Mouse (Mus musculus): Measurements from ENCODE around the gene Galt. TPM values are rescaled to one million over a fixed set of nuclear protein-coding genes. Genes with fewer than 3 reads are reported as not detected.

Gene Galt
- polyA plus RNA-seq (2014; fragmentation: Illumina TruSeq; extraction: RNeasy Lipid Tissue Mini Kit (QIAGEN cat#74804)): 0.40 TPM

DNA sequence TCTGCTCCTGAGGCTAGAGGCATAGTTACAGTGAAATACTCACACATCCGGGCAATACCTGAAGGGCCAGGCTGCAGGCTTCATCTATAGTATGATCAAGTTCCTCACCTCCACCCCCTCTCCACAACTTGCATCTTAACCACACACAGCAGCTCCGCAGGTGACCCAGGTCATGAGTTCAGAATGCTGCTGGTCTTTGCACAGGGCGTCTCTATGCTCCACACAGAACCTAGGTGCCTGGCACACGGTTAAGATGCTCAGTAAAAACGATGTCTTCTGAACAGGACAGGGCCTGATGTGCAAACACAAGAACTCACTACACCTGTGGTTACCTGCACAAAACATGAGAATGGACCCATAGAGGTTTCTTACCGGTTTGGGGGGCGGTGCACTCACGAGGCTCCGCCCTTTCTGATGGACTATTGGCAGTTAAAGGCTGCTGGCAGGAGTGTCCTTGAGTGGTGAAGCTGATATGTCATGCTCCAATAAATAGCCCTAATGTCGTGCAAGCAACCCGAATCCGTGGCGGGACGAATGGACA is at the start of gene Galt:
Galt (plus strand) TSS at position 432 of the 541 bp plus-strand sequence.

DNA sequence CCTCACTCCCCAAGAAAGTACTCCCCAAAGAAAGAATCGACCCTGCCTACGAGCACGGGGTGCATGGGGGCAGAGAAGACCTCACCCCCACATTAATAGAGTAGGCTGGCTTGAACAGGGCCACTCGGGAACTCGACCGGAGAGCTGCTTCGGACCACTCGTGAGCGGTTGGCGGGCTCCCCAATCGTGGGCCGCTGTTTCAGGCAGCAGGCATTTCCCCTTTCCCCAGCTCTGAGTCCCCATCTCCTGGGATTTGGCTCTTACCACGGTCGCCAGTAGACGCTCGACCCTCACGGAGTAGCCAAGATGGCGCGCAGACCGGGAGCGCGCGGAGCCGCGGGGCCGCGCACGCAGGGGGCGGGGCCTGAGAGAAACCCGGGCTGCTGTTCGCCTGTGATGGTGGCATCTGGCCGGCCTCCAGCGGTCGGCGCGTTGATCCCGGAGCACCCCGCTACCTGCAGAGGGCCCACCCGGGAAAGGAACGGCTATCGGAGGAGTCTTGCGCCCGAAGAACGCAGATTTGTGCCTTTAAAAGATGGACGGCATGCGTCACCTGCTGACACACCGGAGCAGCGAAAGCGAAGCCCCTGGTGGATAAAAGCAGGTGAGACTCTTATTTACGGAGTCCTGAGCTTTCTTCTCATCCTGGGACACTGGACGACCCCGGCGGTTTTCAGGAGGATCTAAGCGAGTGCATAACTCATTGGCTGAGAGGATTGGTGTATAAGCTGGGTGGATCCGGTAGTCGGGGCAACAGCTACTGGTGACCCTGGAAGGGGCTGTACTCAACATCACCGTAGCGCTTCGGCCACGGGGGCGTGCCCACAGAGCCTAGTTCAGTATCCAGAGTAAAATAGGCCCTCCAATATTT is 41.6 kb upstream of the Galt start, which contains the start of gene Rpp25l:
Rpp25l (minus strand) TSS at position 338 of the 871 bp plus-strand sequence.

DNA sequence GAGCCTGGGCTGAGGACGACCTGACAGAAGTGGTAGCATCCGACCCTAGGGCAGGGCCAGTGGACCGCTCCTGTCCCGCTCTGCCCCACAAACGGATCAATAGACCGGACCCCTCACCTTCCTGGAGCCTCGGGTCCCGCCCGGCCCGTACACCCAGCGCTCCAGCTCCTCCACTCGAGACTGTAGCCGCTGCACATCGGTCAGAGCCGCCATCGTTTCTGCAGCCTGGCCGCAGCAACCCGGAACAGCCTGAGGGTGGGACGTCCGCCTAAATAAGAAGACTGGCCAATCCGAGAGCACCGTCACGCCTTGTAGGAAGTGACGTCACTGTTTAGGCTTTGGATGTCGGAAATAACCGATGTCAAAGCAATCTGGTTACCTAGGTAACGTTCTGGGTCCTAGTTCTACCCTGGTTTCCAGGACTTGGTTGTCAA is 32.1 kb upstream of the Galt start, which contains the start of gene Dctn3:
Dctn3 (minus strand) TSS at position 253 of the 434 bp plus-strand sequence.

DNA sequence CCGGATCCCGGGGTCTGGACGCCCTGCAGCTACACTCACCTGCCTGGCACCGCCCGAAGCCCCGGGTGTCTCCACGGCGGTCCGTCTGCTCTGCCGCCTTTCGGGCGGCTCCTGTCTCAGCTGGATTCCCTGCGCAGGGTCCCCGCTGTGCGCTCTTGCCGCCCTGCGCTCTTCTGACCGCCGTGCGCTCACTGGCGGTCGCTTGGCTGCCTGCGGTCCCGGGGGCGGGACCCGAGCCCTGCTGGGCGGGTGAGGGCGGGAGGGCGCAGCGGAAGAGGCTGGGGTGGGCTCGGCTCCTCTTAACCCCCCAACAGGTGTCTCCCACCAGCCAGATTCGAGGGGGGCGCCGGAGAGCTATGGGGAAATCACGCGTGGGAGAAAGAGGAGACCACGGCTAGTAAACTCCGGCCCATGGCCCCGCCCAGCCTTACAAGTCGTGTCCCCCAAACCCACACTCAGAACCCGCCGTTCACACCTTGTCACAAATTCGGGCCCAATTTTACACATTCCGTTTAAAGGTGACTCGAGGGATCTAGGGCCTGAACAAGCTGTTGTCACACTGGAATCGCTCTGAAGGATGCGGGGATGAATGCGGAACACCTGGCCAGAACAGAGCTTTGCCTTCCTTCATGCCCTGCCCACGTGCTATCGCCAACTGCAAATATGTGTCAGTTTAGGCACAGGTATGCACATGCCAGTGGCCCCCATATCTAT is 23.8 kb upstream of the Galt start, which contains the start of gene Arid3c:
Arid3c (minus strand) TSS at position 91 of the 714 bp plus-strand sequence.

DNA sequence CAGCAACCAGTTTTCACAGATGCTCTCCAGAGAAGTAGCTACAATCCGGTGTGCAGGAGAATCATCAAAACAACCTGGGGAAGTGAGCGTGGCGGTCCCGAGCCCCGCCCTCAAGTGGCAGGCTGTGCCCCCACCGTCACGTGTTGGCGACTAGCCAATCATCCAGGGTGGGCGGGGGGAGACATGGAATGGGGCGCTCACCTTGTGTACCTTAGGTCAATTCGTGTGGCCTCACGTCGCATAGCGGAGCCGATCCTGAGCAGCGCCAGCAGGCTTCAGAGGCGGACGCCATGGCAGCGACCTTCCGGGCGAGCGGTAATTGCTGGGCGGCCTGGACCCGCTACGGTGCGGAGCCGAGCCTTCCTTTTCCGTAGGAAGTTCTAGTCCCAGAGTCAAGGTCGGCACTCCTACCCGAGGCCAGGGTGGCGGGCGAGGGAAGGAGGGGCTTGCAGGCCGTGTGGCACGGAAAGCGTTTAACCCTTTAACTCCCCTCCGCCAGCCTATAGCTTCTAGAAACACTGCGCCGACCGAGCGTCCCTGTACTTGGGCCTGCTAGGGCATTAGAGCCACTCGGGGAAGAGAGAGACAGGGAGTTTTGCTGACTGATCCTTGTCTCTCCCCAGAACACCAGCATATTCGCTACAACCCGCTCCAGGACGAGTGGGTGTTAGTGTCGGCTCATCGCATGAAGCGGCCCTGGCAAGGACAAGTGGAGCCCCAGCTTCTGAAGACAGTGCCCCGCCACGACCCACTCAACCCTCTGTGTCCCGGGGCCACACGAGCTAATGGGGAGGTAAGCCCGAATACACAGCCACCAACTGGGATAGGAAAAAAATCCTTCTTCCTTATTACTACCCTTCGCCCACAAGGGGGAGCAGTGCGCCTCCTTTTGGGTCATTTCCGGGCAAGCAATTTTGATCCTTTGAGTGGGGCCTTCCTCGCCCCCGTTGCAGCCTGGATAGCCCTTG is 594 bp downstream of the Galt start, which contains the start of gene Sigmar1:
Sigmar1 (minus strand) TSS at position 820 of the 968 bp plus-strand sequence.

DNA sequence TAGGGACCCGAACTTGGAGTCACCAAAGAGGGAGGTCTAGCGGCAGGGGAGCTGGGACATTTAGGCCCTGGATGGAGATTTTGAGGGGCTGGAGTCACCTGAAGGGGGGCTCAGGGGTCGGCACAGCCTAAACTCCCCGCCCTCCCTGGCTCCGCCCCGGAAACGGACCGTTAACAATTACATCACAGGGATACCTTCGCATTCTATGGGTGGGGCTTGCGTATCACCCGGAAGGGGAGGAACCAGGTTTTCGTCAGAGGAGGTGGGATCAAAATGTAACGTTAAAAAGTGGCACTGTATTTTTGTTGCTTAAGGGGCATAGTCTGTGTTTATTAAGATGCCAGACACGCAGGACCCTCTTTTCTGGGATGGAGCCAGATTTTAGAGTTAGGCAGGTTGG is 19.0 kb downstream of the Galt start, which contains the start of gene Ccl27a:
Ccl27a (minus strand) TSS at position 246 of the 400 bp plus-strand sequence.

Other genes with a start within 250 kb of the Galt start
- 5.9 TPM for gene 1110017D15Rik, start 237.9 kb upstream of the Galt start, polyA plus RNA-seq (2014; fragmentation: Illumina TruSeq; extraction: RNeasy Lipid Tissue Mini Kit (QIAGEN cat#74804))
- gene Fam219a, start 185.7 kb upstream of the Galt start, polyA plus RNA-seq (2014; fragmentation: Illumina TruSeq; extraction: RNeasy Lipid Tissue Mini Kit (QIAGEN cat#74804)): 1.6 TPM
- 0.68 TPM for gene Dnaic1, start 185.5 kb upstream of the Galt start, polyA plus RNA-seq (2014; fragmentation: Illumina TruSeq; extraction: RNeasy Lipid Tissue Mini Kit (QIAGEN cat#74804))
- gene Enho, start 114.9 kb upstream of the Galt start, polyA plus RNA-seq (2014; fragmentation: Illumina TruSeq; extraction: RNeasy Lipid Tissue Mini Kit (QIAGEN cat#74804)): not detected
- 0.71 TPM for gene Cntfr, start 58.1 kb upstream of the Galt start, polyA plus RNA-seq (2014; fragmentation: Illumina TruSeq; extraction: RNeasy Lipid Tissue Mini Kit (QIAGEN cat#74804))
- gene Il11ra1, start 55.2 kb upstream of the Galt start, polyA plus RNA-seq (2014; fragmentation: Illumina TruSeq; extraction: RNeasy Lipid Tissue Mini Kit (QIAGEN cat#74804)): 15.1 TPM
- not detected for gene Rpp25l, start 41.7 kb upstream of the Galt start, polyA plus RNA-seq (2014; fragmentation: Illumina TruSeq; extraction: RNeasy Lipid Tissue Mini Kit (QIAGEN cat#74804))
- gene Dctn3, start 32.1 kb upstream of the Galt start, polyA plus RNA-seq (2014; fragmentation: Illumina TruSeq; extraction: RNeasy Lipid Tissue Mini Kit (QIAGEN cat#74804)): 23.2 TPM
- not detected for gene Arid3c, start 24.1 kb upstream of the Galt start, polyA plus RNA-seq (2014; fragmentation: Illumina TruSeq; extraction: RNeasy Lipid Tissue Mini Kit (QIAGEN cat#74804))
- 34.3 TPM for gene Sigmar1, start 929 bp downstream of the Galt start, polyA plus RNA-seq (2014; fragmentation: Illumina TruSeq; extraction: RNeasy Lipid Tissue Mini Kit (QIAGEN cat#74804))
- 3.4 TPM for gene Ccl27a, start 19.0 kb downstream of the Galt start, polyA plus RNA-seq (2014; fragmentation: Illumina TruSeq; extraction: RNeasy Lipid Tissue Mini Kit (QIAGEN cat#74804))
- gene Gm21541, start 148.4 kb downstream of the Galt start, polyA plus RNA-seq (2014; fragmentation: Illumina TruSeq; extraction: RNeasy Lipid Tissue Mini Kit (QIAGEN cat#74804)): not detected
- gene Gm20878, start 186.3 kb downstream of the Galt start, polyA plus RNA-seq (2014; fragmentation: Illumina TruSeq; extraction: RNeasy Lipid Tissue Mini Kit (QIAGEN cat#74804)): not detected
- gene Fam205a4, start 210.8 kb downstream of the Galt start, polyA plus RNA-seq (2014; fragmentation: Illumina TruSeq; extraction: RNeasy Lipid Tissue Mini Kit (QIAGEN cat#74804)): 0.51 TPM